Mouse (Mus musculus) megakaryocyte, embryonic 14.5 days (primary cell): ENCODE data around the gene Zfp750.

ENCODE experiments used
- FLI1 ChIP-seq: IDR thresholded peaks from 2 replicates; pipeline ENCODE4 v1.6.1; 2012; ENCODE audit warnings: low read length, inconsistent platforms, mixed read lengths
- GATA1 ChIP-seq: IDR thresholded peaks from 3 replicates; pipeline ENCODE4 v1.6.1; 2012; ENCODE audit warnings: mixed read lengths, low read length, inconsistent platforms, borderline replicate concordance

- TF ChIP-seq GATA1 (no peak), FLI1 (no peak)
Measured at GRCm38 (mm10) chr11:121536528-121536927, 17.4 kb upstream of the Zfp750 start.
